Mouse (Mus musculus): ENCODE results near the gene Vmn1r124.
"Not testable (repeated sequence)": the region's sequence is repeated elsewhere in the genome, so short reads cannot be mapped to it uniquely, and the experiment has no call there.

The Vmn1r124 gene

DNA sequence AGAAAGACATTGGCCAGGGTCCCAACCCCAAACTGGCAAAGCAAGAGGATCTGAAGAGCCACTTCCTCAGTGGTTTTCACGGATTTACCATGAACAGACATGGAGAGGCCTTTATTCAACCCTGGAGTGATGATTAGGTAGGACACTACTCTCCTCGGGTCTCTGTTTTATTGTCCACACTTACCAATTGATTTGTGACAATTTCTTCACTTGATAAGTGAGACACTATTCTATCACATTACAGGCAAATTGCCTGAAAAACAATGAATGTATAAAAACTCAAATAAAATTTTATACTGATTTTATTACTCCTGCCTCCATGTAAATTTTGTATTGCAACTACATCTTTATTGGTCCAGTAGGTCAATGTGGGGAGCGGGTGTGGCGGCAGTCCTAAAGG lies at the start of gene Vmn1r124:
Gene Vmn1r124, minus strand, starts transcription at position 101 of the 400 bp plus-strand sequence.
- DNase-seq (ENCODE audit: low spot score in 2 of 2): not testable (repeated sequence)

DNA sequence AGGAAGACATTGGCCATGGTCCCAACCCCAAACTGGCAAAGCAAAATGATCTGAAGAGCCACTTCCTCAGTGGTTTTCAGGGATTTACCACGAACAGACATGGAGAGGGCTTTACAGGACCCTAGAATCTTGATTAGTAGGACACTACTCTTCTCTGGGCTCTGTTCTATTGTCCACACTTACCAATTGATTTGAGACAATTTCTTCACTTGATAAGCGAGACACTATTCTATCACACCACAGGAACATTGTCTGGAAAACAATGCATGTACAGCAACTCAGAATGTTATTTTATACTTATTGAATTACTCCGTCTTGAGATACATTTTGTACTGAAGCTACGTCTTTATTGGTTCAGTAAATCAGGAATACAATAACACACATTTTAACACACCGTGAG lies 41.0 kb upstream of the Vmn1r124 start, which contains the start of gene Vmn1r126:
Gene Vmn1r126, minus strand, starts transcription at position 101 of the 400 bp plus-strand sequence.
- not testable (repeated sequence) for DNase-seq (ENCODE audit: low spot score in 2 of 2)

DNA sequence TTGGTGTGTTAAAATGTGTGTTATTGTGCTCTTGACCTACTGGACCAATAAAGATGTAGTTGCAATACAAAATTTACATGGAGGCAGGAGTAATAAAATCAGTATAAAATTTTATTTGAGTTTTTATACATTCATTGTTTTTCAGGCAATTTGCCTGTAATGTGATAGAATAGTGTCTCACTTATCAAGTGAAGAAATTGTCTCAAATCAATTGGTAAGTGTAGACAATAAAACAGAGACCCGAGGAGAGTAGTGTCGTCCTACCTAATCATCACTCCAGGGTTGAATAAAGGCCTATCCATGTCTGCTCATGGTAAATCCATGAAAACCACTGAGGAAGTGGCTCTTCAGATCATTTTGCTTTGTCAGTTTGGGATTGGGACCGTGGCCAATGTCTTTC lies 11.5 kb upstream of the Vmn1r124 start, which contains the start of gene Vmn1r125:
Gene Vmn1r125, plus strand, starts transcription at position 301 of the 400 bp plus-strand sequence.
- DNase-seq (ENCODE audit: low spot score in 2 of 2): not testable (repeated sequence)
